Mouse (Mus musculus): ENCODE measurements at regions not wholly inside any gene's neighbourhood (a gene's known extent, or its start where the extent isn't known, plus 50 kb on each side); places are given as distances from the start of the nearest gene placed in this dataset.
A peak's percentile ranks its signal among the peaks of the same experiment; 100 is the strongest.

- DNase-seq = no peak
These were observed 112.7 kb upstream of the Xylt1 start for GRCm38 (mm10) chr7:117268096-117268495.

GRCm38 (mm10) chr7:117269263-117269897, 111.4 kb upstream of the Xylt1 start:
- DNase-seq = no peak

GRCm38 (mm10) chr7:117278388-117278961, 102.3 kb upstream of the Xylt1 start:
- DNase-seq = no peak

GRCm38 (mm10) chr7:117282194-117282593, 98.6 kb upstream of the Xylt1 start:
- no peak for DNase-seq

GRCm38 (mm10) chr7:117285206-117285605, 95.6 kb upstream of the Xylt1 start:
- DNase-seq = no peak

GRCm38 (mm10) chr7:117285985-117286384, 94.8 kb upstream of the Xylt1 start:
- no peak for DNase-seq

GRCm38 (mm10) chr7:117303705-117304104, 77.1 kb upstream of the Xylt1 start:
- peak; percentile 30 for DNase-seq

GRCm38 (mm10) chr7:117310586-117311200, 70.1 kb upstream of the Xylt1 start:
- DNase-seq = peak; percentile 29

GRCm38 (mm10) chr7:117311316-117311715, 69.5 kb upstream of the Xylt1 start:
- no peak for DNase-seq

- no peak for DNase-seq
These were observed 64.5 kb upstream of the Xylt1 start for GRCm38 (mm10) chr7:117316126-117316805.

GRCm38 (mm10) chr7:117317362-117317761, 63.4 kb upstream of the Xylt1 start:
- DNase-seq = no peak

- no peak for DNase-seq
These were observed 60.2 kb upstream of the Xylt1 start for GRCm38 (mm10) chr7:117320552-117320951.
